Mouse (Mus musculus) monocyte, adult 5-6 weeks (primary cell): ENCODE measurements around the gene Mst1. TPM values are rescaled to one million over a fixed set of nuclear protein-coding genes. Genes with fewer than 3 reads are reported as not detected.

Source experiments
- ATAC-seq: fragments of 153-309, 156-312 bp; replicated peaks from 2 replicates; pipeline ENCODE4 v1.8.0; 2017; ENCODE audit warnings: mild to moderate bottlenecking; ENCODE audit not compliant: low TSS enrichment, insufficient number of reproducible peaks, severe bottlenecking, poor library complexity, low FRiP score
- total RNA-seq: library from RNA; stranded (forward); fragments of 200-1000, 200-491, 200-594 nt; gene quantifications from 3 replicates; pipeline ENCODE4 v1.2.3, GENCODE M21; 2017

The Mst1 gene
- total RNA-seq, 1 experiment from 2014 or later: not detected

GRCm38 (mm10) chr9:108121170-108121969, 41.1 kb downstream of the Mst1 start:
- ATAC-seq: no peak

DNA sequence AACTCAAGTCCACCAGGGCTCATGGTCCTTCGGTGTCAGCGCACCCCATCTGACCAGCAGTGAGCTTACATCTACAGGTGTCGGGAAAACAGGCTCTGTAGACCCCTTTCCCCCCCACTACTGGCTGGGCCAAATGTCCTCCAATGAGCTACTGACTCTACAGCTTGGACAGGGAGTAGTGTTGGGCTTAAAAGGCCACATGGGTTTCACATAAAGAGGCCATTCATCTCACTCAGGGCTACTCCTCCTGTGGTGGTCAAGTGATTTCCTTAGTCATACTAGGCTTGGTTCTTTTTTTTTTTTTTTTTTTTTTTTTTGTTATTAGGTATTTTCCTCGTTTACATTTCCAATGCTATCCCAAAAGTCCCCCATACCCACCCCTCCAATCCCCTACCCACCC, 43.7 kb downstream of the Mst1 start:
- ATAC-seq: no peak

GRCm38 (mm10) chr9:108125731-108126130, 45.5 kb downstream of the Mst1 start:
- ATAC-seq: no peak

DNA sequence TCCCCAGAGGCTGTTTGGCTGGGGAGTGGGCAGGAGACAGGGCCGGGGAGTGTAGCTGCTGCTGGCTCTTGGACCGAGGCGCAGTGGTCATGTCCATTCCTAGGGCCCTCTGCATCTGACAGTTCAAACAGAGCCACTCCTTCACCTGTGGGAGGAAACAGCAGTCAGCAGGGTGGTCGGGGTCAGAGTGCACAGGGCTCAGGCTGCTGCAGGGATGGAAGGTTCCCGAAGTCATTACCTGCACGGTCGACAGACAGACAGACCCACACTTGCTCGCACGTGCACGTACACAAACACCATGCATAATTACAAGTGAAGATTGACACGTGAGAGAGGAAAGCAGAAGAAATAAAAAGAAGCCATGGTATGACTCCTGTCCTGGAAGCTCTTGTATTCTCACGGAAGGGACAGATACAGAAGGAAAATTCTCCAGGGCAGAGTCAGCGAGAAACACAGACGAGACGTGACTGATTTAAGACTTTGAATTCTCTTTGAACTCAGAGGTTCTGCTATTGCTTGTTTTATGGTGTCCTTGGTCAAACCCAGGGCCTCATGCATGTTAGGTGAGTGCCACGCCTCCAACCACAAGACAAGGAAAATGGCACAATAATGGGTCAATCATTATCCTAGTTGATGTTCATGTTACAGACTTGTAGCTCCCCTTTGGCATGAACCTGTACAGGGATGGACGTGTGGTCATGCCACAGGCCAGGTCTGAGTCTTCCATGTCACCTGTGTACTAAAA, 46.4 kb downstream of the Mst1 start:
- ATAC-seq: no peak

GRCm38 (mm10) chr9:108128248-108128647, 48.0 kb downstream of the Mst1 start:
- no peak for ATAC-seq

DNA sequence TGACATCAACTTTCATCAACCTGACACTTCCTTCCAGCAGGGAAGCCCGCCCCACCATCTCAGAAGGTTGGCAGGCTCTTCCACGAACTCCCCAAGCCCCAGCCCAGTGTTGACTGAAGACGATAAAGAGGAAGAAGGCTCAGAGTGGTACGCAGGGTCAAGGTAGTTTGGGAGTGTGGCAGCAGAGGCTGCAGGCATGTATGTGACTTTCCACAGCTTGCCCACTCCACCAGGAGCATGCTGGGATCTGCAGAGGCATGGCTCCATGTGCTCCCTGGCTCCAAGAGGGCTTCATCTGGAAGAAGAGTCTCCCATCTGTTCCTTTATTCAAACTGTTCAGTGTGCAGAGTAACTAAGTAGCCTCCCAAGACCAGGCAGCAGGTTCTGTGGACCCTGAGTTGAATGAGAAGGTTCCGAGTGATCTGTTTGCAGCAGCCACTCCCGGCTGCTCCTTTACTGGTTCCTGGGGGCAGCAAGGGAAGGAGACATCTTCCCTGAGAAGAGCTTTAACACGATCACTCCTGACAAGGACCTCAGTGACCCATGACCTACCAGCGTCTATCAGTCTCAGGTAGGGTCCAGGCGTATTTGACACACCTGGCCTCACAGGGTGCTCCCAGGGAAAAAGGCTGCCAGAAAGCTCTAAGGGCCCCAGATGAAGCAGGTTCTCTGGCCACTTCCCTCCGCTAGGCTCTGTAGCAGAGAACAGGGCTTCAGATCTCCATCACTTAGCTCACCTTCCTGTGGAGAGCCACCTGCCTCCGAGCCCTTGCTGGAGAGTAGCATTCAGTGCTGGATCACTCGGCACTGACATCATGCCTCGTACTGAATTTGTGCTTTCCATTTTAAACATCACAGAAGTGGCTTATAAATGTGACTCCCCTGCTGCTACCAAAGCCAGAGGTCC, 49.1 kb downstream of the Mst1 start:
- ATAC-seq: no peak

DNA sequence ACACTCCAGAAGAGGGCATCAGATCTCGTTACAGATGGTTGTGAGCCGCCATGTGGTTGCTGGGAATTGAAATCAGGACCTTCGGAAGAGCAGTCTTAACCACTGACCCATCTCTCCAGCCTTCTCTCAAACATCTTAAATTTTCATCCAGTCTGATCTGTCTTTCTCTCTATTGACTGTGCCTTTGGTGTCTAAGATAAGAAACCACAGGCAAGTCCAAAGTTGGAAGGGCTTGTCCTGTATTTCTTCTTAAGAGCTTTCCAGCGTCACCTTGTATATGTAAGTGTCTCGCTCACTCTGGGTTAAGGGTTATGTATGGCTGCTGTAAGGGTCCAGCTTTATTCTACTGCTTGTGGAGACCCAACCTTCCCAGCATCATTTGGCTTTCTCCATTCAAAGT, 51.3 kb downstream of the Mst1 start:
- ATAC-seq: no peak

- ATAC-seq: no peak
These were observed 52.1 kb downstream of the Mst1 start for GRCm38 (mm10) chr9:108132373-108132772.

DNA sequence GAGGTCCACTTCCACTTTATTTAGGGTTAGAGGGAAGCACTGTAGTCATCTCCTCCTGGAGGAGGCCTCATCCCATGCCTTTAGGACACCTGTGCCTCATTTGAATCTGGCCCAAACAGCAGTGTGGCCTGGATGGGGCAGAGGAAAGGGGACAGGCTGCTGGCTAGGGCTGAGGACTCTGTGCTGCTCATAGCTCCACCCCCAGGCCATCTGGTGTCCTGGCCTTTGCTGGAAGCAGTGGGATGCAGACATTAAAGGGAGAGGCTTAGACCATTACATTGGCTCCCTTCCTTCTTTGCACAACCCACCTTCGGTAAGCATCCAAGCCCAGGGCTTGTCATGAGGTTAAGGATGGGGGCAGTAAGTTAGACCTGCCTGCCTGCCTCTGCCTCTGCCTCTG, 53.2 kb downstream of the Mst1 start:
- no peak for ATAC-seq

Other genes starting within 250 kb of the Mst1 start
- 166 to 202 TPM (median 177 TPM) in 3 replicates for gene Rbm6, start 207.2 kb upstream of the Mst1 start, total RNA-seq
- 13.0 to 22.8 TPM (median 16.4 TPM) in 3 replicates for gene Mon1a, start 192.3 kb upstream of the Mst1 start, total RNA-seq
- 0.29 to 3.2 TPM (median 1.6 TPM) in 3 replicates for gene Mst1r, start 173.6 kb upstream of the Mst1 start, total RNA-seq
- gene Actl11, start 152.0 kb upstream of the Mst1 start, total RNA-seq: 0.19 TPM in 1 of 3 replicates, not detected in the others
- gene Camkv, start 144.8 kb upstream of the Mst1 start, total RNA-seq: not detected in 3 replicates
- 1.5 to 1.8 TPM (median 1.6 TPM) in 3 replicates for gene Traip, start 130.3 kb upstream of the Mst1 start, total RNA-seq
- 40.1 to 97.0 TPM (median 50.1 TPM) in 3 replicates for gene Uba7, start 104.9 kb upstream of the Mst1 start, total RNA-seq
- gene Gm20661, start 97.4 kb upstream of the Mst1 start, total RNA-seq: not detected in 3 replicates
- 3.7 to 14.4 TPM (median 10.5 TPM) in 3 replicates for gene Inka1, start 94.6 kb upstream of the Mst1 start, total RNA-seq
- gene Cdhr4, start 87.9 kb upstream of the Mst1 start, total RNA-seq: 2.8 TPM in 1 of 3 replicates, not detected in the others
- 1.5 to 2.6 TPM in 2 of 3 replicates, not detected in the other for gene Gm20662, start 84.1 kb upstream of the Mst1 start, total RNA-seq
- gene Ip6k1, start 77.9 kb upstream of the Mst1 start, total RNA-seq: 47.0 to 167 TPM (median 102 TPM) in 3 replicates
- 4.5 to 19.8 TPM (median 15.8 TPM) in 3 replicates for gene Gmppb, start 31.2 kb upstream of the Mst1 start, total RNA-seq
- gene Amigo3, start 27.3 kb upstream of the Mst1 start, total RNA-seq: 2.5 to 3.5 TPM in 2 of 3 replicates, not detected in the other
- gene Rnf123, start 2.9 kb downstream of the Mst1 start, total RNA-seq: 21.5 to 53.5 TPM (median 30.5 TPM) in 3 replicates
- gene Apeh, start 14.2 kb downstream of the Mst1 start, total RNA-seq: 63.3 to 124 TPM (median 97.2 TPM) in 3 replicates
- under 0.01 to 1.2 TPM in 2 of 3 replicates, not detected in the other for gene Bsn, start 109.9 kb downstream of the Mst1 start, total RNA-seq
- gene Dag1, start 183.5 kb downstream of the Mst1 start, total RNA-seq: 3.2 to 5.7 TPM (median 5.0 TPM) in 3 replicates
- 1.1 to 1.9 TPM (median 1.6 TPM) in 3 replicates for gene Nicn1, start 210.0 kb downstream of the Mst1 start, total RNA-seq
- gene Amt, start 216.4 kb downstream of the Mst1 start, total RNA-seq: 0.57 to 1.1 TPM in 2 of 3 replicates, not detected in the other
- gene Rhoa, start 225.7 kb downstream of the Mst1 start, total RNA-seq: 777 to 880 TPM (median 867 TPM) in 3 replicates
- gene Tcta, start 225.7 kb downstream of the Mst1 start, total RNA-seq: 9.4 to 19.9 TPM (median 16.0 TPM) in 3 replicates